Mouse (Mus musculus) yolk sac, embryonic 10.5 days (tissue): ENCODE data around the gene Igfbp4.

Experiments used
- DNase-seq: peaks from one replicate; pipeline ENCODE4 v3.0.0-alpha.2; 2017; ENCODE audit warnings: low spot score

Igfbp4 gene

GRCm38 (mm10) chr11:99041051-99041729, at the start of gene Igfbp4:
Gene Igfbp4 (plus strand): TSS chr11:99041244.
- peak; percentile 91 for DNase-seq

DNA sequence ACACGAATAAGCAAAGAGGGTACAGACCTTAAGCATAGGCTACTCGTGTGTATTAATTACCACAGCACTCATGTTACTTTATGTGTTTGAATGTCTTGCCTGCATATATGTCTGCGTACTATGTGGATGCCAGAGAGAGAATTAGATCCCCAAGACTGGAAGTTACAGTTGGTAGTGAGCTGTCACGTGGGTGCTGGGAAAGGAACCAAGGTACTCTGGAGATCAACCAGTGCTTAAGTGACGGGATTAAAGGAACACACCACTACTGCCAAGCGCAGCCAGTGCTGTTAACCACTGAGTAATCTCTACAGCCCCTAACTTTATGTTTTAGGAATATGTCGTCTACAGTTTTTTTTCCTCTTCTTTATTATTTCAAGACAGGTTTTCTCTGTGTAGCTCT, 45.1 kb upstream of the Igfbp4 start:
- DNase-seq = no peak

- no peak for DNase-seq
These were observed 43.4 kb upstream of the Igfbp4 start for GRCm38 (mm10) chr11:98997659-98998058.

GRCm38 (mm10) chr11:98998776-98999175, 42.3 kb upstream of the Igfbp4 start:
- no peak for DNase-seq

- DNase-seq = no peak
These were observed 41.8 kb upstream of the Igfbp4 start for GRCm38 (mm10) chr11:98999243-98999642.

DNA sequence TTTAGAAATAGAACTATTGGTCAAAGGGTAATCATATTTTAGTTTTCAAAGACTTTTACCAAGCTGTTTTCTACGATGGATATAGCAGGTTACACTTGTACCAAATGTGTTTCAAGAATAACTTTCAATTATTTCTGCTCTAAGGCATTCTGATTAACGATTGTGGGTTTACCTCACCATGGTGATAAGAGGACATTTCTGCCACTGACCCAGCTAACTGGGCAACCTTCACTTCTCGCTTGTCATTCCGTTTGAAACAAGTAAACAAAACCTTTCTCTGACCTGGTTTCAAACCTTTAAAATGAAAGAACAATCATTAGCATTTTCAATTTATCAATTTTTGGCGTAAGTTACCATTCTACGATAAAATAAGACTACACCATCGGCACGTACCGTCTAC, 34.3 kb upstream of the Igfbp4 start:
- DNase-seq = no peak

DNA sequence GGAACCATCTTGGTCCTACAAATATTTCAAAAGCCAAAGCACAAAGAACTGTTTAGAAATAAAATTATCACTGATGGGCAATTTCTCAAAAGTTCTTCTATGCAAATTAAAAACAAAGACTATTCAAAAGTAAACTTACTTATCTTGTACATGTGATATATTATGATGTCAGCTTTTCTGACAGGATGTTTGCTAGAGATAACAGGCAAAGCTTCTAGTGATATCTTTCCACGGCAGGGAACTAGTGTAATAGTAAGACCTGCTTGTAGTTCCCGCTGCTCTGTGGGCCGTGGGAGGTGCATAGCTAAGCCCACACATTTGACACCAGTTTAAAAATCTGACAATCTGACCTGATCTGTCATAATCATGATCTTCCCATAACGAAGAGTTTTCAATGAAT, 30.9 kb upstream of the Igfbp4 start:
- DNase-seq = no peak

GRCm38 (mm10) chr11:99010706-99011105, 30.3 kb upstream of the Igfbp4 start:
- DNase-seq = no peak

GRCm38 (mm10) chr11:99013856-99014255, 27.2 kb upstream of the Igfbp4 start:
- DNase-seq = no peak

DNA sequence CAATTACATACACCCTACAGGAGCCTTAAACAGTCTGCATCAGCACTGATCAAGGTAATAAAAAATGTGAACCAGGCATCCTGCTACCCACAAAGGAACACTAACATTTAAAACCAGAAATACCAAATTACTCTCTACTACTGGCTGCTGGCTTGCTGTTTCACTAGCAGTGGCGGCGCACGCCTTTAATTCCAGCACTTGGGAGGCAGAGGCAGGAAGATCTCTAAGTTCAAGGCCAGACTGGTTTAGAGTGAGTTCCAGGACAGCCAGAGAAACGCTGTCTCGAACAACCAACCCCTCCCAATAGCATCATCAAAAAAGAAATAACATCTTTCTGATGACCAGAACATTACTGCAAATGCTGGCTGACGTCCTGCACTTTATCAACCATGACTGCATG, 21.2 kb upstream of the Igfbp4 start:
- no peak for DNase-seq

GRCm38 (mm10) chr11:99022384-99022933, 18.6 kb upstream of the Igfbp4 start:
- DNase-seq = no peak

GRCm38 (mm10) chr11:99023094-99023493, 17.9 kb upstream of the Igfbp4 start:
- no peak for DNase-seq

DNA sequence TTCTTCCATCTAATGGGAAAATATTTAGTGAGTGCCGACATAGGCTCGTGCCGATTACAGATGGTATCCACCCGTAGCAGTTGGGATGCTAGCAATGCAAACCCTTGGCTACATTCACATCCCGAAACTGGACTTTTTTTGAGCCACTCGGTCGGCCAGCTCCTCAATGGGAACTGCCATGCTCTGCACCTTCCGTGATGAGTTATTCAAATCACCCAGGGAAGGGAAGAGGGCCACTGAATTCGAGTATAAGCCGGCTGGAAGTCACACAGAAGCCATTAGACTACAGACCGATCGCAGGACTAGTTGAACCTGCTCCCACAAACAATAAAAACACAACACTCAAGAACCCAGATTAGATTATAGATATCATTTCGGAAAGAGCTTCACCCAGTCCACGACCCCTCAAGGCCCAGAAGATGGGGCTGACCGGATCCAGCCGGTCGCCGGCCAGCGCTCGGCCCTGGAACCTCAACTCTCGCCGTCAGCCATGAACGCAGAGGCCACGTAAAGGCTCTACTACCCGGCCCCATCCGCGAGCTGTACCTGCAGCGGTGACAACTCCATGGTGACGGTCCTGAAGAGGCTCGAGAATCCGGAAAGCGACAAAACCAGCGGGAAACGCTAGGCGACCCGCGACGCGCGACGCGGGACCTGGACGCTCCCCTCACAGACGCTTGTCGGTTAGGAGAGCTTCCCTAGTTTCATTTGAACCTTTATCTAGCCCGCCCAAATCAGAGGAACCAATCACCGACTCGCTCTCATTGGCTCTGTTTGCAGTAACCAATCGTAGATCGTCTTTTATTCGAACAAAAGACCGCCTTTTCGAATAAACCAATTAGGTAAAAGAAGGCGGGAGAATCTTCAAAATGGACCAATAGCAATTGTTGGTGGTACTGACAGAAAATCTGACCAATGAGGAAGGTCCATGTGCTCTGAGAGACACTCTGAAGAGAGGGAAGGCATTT, 17.3 kb upstream of the Igfbp4 start, which contains the start of gene Top2a:
TSS of gene Top2a (minus strand) at position 690 of the 968 bp plus-strand sequence.
- peak; percentile 98 for DNase-seq

DNA sequence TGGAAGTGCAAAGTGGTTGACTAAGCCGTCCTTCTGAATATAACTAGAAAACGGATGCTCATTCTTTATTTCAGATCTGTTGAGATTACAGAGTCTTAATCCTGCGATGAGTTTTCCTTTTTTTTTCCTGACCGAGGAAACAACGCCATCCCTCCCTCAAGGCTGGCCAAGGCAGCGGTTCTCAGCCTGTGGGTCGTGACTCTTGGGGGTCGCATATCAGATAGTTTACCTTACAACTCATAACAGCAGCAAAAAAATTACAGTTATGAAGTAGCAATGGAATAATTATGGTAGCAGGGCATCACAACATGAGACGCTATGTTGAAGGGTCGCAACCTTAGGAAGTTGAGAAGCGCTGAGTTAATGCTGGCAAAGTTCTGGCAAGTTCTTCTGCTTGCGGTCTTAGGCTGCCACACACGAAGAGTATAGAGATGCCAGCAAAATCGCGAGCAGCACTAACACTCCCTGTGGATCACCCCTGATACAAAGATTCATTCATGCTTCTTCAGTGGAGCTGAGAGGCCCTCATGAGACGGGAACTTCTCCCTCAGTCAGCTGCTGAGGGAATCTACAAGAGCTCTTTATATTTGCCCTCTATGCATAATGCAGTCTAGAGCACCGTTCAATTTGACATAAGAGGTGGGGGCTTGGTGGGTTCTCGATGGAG, 16.4 kb upstream of the Igfbp4 start:
- no peak for DNase-seq

DNA sequence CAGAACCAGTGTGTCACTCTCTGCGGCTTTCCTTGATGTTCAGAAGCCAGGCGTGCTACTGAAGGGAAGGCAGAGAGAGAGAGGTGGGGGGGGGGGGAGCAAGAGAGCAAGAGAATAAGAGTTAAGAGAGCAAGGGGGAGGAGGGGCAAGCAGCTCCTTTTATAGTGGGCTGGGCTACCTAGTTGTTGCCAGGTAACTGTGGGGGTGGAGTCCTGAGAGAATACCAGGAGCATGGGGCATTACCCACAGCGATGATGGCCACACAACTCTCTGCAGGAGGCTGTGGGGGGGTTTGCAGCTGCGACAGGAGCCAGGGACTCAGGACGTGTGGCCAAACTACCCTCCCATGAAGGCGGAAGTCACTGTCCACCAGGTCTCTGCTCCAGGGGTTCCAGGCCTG, 15.2 kb upstream of the Igfbp4 start:
- no peak for DNase-seq

GRCm38 (mm10) chr11:99026899-99027440, 14.1 kb upstream of the Igfbp4 start:
- no peak for DNase-seq

DNA sequence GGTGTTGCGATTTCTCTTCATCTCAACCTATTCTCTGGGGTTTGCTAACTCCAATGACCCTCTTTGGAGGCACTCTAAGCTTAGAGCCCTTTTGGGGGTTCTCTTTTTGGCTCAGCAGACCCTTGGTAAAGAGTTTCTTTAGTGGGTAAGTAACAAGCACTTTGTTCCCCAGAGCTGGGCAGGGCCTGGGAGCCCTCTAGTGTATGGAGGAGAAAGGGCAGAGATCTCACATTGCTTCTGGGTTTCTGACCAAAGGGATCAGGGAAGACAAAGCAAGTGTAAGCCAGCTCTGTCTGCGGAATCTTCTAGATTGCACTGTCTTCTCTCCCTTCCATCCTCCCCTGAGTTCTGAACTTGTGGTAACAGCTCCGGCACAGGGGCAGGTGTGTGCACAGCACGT, 5.7 kb upstream of the Igfbp4 start:
- DNase-seq = no peak

GRCm38 (mm10) chr11:99036254-99036653, 4.8 kb upstream of the Igfbp4 start:
- no peak for DNase-seq

DNA sequence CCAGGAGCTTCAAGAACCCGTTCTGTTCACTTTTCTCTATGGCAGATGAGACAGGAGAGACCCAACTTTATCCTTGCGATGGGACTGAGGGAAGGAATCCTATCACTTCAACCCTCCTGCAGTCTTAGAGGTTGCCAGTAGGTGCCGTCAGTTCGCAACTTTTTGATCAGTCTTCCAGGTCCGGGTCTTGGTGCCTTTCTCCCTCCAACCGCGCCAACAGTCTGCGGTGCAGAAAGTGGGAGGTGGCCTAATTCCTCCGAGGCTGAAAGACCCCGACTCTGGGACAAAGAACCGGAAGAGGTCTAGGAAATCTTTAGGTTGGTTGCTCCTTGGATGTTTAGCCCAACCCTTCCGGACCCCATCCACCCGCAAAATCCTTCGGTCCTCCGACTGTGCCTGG, 1.3 kb upstream of the Igfbp4 start:
- peak; percentile 86 for DNase-seq

DNA sequence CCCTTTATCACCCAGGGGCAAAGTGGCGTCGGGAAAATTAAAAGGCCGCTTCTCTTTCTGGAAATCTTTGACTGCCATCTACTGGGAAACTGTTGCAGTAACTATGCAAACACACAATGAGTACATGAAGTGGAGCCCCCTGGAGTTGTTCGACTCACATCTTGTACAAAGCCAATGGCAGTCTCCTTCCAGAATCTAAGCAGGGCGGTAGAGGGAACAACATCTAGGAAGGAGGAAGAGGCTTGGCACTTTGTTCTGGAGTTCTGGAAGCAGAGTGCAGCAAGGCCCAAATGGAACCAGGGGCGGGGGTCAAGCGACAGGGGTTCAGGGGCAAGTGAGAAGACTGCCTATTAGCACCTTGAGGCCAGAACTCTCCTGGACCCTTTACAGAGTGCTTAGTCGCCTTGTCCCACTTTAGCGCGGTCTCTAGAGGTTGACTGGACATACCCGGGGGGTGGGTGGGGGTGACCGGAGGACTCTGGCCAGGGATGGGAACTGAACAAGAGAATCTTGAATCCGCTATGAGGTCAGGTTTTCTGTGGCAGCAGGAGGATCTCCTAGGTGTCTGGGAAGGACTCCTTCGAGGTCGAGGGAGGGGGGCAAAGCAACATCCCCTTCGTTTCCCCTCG, 584 bp upstream of the Igfbp4 start:
- DNase-seq = peak; percentile 64
